Mouse (Mus musculus) brown adipose tissue, adult 24 weeks (tissue): ENCODE measurements around the gene Lcn12. TPM values are rescaled to one million over a fixed set of nuclear protein-coding genes. Genes with fewer than 3 reads are reported as not detected.

Experiments used
- H3K27ac ChIP-seq: fragments of 200-500 bp; replicated peaks from 2 replicates; pipeline ENCODE4 v1.5.1; 2012; ENCODE audit warnings: low read depth, mild to moderate bottlenecking, low read length
- H3K4me1 ChIP-seq: fragments of 200-500 bp; 2 replicates; pipeline ENCODE4 v1.6.1; 2012; ENCODE audit warnings: low read length, mixed read lengths; ENCODE audit not compliant: control insufficient read depth, insufficient read depth, insufficient read length
- H3K4me3 ChIP-seq: fragments of 200-500 bp; 2 replicates; pipeline ENCODE4 v1.5.1; 2012; ENCODE audit warnings: low read depth, mild to moderate bottlenecking, low read length, moderate library complexity; ENCODE audit not compliant: insufficient read depth
- polyA plus RNA-seq: library from polyadenylated mRNA; stranded (reverse); fragments of >200 nt; gene quantifications from 2 replicates; pipeline ENCODE4 v1.2.4, GENCODE M21; 2012; ENCODE audit not compliant: missing spikeins, insufficient read depth, insufficient read length

Lcn12 gene
- polyA plus RNA-seq, 1 experiment, result not detected

DNA sequence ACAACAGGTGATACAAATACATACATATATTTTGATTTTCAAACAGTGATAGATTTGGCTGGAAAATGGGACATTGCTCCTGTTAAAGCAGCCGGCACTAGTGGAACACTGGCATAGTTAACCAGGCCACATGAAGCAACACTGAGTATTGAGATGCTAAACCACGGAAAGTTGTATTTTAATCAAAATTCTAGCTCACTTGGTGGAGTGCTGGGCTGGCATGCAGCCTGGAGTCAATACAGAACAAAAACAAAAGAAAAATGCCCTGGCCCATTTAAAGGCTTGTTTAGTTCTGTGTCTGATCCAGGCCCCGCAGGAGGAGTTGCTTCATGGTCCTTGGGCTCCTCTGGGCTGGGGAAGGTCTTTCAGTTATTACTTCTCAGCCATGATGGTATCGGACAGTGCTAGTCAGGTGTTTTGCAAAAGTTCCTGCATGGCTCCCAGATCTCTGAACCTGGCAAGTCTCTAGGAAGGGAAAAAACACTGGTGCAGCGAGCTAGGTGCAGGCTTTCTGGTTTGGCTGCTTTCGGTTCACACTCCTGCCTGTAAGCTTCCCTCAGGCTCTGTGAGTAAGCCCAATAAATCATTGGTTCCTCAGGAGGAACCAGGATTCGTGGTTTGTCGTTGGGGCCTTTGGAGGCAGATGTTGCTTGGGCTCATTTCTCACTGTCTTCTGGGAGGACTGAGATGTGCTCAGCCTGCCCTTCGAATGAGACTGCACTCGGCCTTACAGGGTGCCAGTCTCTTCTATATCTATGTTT is 14.0 kb downstream of the Lcn12 start:
- H3K4me3 ChIP-seq, result no peak overlapping the region
- H3K27ac ChIP-seq, result no peak overlapping the region
- H3K4me1 ChIP-seq, result peaks cover 7% of the 10 kb centered on the region

DNA sequence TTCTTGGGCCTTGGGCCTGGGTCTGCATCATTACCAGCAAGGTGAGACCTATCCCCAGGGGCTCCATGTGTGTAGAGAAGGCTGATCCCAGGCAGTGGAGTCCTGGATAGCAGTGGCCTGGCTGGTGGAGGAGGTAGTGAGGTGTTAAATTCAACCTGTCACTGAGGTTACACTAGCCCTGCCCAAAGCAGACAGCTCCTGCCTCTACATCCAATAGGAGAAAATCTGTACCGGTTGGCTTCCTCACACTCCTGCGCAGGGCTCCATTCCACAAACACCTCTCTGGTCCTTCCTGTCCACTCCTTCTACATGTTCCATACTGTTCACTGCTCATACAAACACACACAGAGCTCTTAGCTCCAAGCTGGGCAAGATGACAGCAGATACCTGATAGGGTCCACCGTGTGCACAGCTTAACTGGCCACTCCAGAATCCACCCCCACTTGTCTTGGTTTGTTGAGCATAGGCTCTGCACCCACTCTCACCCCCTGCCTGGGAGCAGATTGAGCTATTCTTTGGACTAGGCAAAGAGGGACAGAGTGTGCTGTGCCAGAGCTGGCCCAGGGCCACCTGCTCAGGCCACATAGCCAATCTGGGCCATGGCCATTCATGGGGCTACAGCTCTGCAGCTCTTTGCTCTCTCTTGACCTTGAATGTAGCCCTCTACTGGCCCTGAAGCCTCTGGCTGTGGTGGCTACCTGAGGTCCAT is 15.6 kb downstream of the Lcn12 start:
- no peak overlapping the region for H3K4me3 ChIP-seq
- peaks cover 17% of the 10 kb centered on the region for H3K4me1 ChIP-seq
- H3K27ac ChIP-seq, result peak overlapping the region; percentile 33

DNA sequence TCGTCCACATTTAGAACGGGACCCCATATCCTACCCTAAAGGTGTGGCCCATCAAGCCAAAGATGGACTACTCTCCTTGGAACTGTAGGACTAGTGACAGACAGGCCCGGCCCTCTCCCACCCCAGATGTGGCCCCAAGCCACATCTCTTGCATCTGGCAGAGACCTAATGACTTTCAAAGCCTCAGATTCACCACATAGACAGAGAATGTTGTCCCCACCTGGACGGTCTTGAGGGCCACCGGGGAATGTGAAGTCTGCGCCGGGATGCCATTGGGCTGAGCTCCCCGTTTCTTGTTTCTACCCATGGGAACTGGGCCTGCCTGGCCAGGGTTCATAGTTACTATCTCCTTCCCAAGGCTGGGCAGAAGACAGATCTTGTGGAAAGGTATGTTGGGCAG is 16.2 kb downstream of the Lcn12 start:
- no peak overlapping the region for H3K4me3 ChIP-seq
- peaks cover 17% of the 10 kb centered on the region for H3K4me1 ChIP-seq
- H3K27ac ChIP-seq, result no peak overlapping the region

DNA sequence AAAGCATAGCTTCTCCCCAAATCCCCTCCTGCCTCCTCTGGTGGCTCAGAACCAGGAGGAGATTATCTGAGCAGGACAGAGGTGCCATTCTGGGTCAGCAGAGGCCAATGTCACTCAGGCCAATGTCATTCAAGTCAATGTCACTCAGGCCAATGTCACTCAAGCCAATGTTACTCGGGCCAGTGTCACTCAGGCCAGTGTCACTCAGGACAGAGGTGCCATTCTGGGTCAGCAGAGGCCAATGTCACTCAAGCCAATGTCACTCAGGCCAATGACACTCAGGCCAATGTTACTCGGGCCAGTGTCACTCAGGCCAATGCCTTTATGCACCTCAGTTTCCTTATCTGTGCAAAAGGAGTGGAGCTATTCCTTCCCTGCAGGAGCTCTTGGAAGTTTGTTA is 21.2 kb downstream of the Lcn12 start:
- Histone ChIP-seq H3K27ac (peak overlapping the region; percentile 100), H3K4me3 (no peak overlapping the region), H3K4me1 (peaks cover 16% of the 10 kb centered on the region)

DNA sequence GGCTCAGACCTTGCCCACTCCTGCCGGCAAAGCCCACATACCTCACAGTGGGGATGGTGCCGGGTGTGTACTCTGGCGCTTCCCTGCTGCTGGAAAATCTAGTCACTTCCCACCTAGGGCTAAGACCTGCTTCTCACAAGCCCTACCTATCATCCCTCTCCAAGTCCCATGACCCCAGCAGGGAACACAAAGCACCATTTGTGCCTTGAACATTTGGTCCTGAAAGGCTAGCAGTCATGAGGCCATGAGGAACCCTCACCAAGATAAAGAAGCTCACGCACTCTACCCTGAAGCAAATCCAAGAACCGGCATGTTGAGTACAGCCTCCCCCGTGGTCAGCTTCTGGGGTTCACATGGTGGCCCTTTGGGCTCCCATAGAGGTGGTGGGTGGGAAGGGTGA is 23.7 kb downstream of the Lcn12 start, which contains the start of gene Ptgds:
Gene Ptgds, minus strand, starts transcription at position 78 of the 400 bp plus-strand sequence.
- no peak within 1 kb of the TSS for H3K4me3 ChIP-seq
- H3K4me1 ChIP-seq, result peaks cover 27% of the 10 kb centered on the region
- no peak within 1 kb of the TSS for H3K27ac ChIP-seq

DNA sequence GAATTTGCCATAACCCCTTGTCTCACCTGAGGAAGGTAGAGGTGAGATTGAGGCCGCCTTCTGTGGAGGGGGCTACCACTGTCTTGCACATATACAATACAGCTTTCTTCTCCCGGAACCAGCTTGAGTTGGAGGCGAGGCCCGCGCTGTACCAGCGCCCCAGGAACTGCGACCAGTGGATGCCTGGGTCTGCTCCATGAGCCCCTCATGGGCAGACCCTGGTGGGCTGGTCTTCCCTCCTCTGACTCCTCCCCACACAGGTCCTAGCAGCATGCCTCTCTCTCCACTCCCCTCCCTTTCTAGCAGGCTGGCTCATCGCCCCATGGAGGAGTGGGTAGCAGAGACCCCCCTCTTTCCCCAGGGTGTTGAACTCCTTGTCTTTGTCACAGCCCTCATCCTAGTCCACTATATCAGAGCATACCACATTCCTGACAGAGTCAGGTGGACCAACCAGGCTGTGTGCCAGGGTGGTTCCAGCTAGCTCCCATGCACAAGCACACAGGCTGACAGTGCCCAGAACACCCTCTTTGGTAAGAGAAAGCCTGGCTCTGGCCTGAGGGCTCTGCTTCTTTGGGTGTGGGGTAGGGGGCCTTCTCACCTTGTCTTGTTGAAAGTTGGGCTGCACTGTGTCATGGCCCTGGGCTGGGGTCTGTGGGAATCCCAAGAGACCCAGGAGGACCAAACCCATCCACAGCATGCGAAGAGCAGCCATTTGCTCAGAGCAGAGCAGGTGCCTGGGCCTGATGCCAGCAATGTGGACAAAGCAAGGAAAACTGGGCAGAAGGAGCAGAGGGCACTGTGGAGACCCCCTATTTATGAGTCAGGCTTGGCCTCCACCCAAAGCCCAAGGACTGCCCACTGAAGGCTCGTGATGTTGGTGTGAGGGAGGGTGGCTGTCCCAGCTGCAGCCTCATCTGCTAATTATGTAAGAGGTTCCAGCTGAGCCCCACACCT is 24.5 kb downstream of the Lcn12 start:
- no peak overlapping the region for H3K27ac ChIP-seq
- H3K4me3 ChIP-seq, result no peak overlapping the region
- H3K4me1 ChIP-seq, result peaks cover 28% of the 10 kb centered on the region

DNA sequence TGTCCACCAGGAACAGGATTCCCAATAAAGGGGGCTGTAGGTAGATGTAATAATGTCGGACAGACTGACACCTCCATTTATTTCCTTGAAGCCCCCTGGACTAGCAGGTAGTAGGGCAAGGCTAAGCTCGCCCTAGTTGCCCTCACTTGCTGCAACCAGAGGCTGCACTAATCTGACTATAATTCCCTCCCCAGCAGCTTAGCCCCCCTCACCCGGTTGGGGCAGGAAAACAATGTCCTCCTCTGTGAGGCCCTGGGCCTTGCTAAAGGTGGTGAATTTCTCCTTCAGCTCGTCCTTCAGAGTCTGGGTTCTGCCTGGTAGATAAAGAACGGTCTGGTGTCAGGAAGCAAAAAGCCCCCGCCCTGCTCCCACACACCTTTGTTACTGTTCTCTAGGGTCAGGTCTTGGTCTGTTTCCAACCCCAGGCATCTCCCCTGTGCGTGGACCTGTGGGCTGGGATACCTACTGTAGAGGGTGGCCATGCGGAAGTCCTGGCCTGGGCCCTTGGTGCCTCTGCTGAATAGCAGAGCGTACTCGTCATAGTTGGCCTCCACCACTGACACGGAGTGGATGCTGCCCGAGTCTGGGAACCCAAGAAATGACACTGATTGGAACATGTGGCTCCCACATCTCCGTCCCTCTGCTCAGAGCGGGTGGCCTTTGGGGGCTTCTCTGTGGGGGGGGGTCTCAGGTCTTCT is 26.0 kb downstream of the Lcn12 start:
- Histone ChIP-seq H3K27ac (no peak overlapping the region), H3K4me3 (no peak overlapping the region), H3K4me1 (peaks cover 18% of the 10 kb centered on the region)

DNA sequence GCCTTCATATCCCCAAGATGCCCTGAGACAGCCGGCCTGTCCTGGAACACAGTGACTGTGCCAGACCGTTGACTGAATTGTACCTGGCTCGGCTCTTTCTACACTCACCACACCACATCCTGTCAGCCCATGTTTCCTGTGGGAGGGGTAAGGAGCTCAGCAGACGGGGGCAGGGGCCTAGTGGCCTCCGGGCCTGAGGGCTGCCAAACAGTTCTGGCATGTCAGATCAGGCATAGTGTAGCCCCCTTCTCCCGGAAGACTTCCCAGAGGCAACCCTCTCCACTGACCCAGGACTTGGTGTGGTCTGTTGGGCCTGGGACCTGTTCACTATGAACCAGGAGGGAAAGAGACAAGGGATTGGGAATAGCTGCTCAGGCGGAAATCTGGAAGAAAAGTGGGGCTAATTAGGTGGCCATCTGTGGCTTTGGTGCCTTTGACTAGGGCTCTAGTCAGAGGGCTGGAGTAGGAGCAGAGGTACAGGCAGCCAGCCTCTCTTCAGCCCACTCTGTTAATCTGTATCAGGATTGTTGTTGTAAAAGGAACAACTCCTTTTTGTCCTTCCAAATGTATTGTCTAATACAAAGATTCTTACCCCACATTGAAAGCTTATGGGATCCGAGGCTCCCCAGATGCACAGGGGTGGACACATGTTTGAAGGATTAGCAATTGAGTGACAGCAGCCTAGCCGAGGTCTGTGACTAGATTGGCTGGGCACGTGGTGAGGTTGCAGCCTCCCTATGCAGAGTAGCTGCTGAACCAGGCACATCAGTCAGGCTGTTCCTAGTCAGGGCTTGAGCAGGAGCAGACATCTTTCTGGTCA is 27.7 kb downstream of the Lcn12 start:
- Histone ChIP-seq H3K4me3 (no peak overlapping the region), H3K4me1 (peaks cover 22% of the 10 kb centered on the region), H3K27ac (peak overlapping the region; percentile 68)

DNA sequence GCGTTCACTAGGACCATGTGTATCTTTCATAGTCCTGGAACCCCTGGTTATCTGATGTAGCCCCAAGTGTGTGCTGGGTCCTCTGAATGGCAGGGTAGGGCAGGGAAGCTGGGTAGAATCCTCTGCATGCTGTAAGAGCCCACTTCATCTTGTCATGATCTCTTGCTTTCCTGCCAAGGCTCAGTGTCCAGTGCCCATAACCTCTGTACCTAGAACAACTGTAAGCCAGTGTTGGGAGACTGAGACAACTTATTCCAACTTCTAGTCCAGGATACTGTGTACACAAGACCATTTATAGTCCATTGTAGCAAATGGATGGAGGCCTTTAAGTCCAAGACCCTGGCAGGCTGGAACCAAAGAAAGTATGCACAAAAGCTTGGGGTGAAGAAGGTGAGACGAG is 28.5 kb downstream of the Lcn12 start:
- H3K27ac ChIP-seq, result peak overlapping the region; percentile 68

DNA sequence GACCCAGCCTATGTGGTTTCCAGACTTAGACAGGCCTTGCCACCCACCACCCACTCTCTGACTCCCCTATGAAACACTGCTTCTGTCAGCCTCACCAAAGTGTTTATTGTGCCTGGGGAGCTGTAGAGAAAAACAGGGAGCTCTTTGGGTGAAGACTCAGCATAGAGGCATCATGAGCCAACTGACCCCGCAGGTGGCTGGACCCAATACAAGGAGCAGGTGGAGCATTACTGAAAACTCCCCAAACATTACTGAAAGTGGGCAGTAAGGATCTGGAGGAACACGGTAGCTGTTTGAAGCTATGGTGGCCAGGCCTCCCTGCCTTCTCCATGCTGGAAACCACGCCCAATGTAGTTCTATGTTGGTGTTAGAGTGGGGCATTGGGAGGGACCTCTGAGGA is 30.1 kb downstream of the Lcn12 start:
- Histone ChIP-seq H3K4me3 (no peak overlapping the region), H3K27ac (no peak overlapping the region), H3K4me1 (peaks cover 22% of the 10 kb centered on the region)

More for the DNA sequence above, 28.5 kb downstream of the Lcn12 start:
- Histone ChIP-seq H3K4me1 (peaks cover 22% of the 10 kb centered on the region), H3K4me3 (no peak overlapping the region)

DNA sequence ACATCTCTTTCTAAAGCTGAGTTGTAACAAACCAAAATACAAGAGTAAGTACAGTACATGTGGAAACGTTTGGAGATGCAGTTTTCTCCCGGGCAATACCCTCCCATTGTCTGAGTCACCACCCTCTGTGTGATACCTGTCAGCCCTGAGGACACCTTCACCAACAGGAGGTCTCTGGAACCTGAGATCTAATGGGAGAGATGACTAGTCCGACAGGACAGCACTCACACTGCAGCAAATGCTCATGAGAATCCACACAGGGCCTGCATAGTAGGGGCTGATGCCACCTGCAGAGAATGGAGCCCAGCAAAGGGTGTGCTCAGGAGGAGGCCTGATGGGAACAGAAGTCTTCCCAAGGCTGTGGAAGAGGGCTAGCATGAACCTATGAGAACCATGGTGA is 32.3 kb downstream of the Lcn12 start:
- peak overlapping the region; percentile 43 for H3K4me3 ChIP-seq

DNA sequence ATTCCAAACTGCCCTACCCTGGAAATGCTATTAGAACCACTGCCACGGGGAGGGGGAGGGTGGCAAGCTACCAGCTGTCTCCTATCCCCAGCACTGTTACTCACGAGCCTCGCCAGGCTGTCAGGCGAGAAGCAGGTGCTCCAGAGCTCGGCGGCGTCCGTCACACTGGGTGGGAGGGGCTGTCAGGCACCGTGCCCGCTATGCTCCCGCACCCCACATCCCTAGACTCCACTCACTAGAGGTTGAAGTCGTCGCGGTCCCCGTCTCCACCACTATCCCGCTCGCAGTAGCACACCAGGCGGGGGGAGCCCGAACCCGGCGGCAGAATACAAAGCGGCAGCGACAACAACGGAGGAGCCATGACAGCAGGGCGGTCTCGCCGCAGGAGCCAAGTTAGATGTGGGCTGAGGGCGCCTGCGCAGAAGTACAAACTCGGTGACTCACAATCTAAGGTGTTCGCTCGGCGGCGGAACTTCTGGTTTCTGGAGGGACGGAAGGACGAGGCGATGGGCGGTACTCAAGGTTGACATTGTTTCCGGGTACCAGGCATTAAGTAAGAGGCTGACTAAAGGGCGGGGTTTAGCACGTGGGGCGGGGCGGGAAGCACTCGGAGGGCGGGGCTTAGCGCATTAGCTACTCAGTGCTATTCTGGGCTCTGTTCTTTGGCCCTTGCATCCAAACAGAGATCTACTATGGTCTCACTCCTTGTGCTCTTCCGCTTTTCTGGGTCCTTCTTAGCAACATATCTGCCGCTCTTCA is 33.0 kb downstream of the Lcn12 start, which contains the start of gene Paxx:
Gene Paxx, minus strand, starts transcription at position 544 of the 759 bp plus-strand sequence.
- Histone ChIP-seq H3K4me1 (peaks cover 18% of the 10 kb centered on the region), H3K27ac (peak within 1 kb of the TSS; percentile 90), H3K4me3 (peak within 1 kb of the TSS; percentile 96)

More for the DNA sequence above, 32.3 kb downstream of the Lcn12 start:
- peaks cover 22% of the 10 kb centered on the region for H3K4me1 ChIP-seq
- H3K27ac ChIP-seq, result peak overlapping the region; percentile 74

DNA sequence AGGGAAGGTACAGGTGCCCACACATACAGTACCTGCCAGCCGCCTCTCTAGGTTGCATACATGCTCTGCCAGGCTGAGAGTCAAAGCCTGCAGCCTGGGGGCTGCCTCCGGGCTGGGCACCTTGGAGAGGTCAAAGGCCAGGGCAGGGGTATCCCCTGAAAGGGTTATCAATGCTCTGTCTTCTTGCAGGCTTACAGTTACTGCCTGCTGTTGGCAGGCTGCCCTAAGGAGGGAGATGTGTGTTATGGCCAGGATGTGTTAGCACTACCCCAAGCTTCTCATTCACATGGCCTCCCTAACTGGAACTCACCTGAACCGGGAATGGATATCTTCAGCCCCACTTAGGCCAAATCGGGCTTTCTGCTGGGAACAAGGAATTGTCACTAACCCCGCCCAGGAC is 33.6 kb downstream of the Lcn12 start:
- peak overlapping the region; percentile 90 for H3K27ac ChIP-seq
- peaks cover 12% of the 10 kb centered on the region for H3K4me1 ChIP-seq
- peak overlapping the region; percentile 96 for H3K4me3 ChIP-seq
